Mouse (Mus musculus): ENCODE data around the gene Gucy2d. TPM values are rescaled to one million over a fixed set of nuclear protein-coding genes. Genes with fewer than 3 reads are reported as not detected.

Gucy2d gene
- polyA plus RNA-seq, 1 experiment = not detected

DNA sequence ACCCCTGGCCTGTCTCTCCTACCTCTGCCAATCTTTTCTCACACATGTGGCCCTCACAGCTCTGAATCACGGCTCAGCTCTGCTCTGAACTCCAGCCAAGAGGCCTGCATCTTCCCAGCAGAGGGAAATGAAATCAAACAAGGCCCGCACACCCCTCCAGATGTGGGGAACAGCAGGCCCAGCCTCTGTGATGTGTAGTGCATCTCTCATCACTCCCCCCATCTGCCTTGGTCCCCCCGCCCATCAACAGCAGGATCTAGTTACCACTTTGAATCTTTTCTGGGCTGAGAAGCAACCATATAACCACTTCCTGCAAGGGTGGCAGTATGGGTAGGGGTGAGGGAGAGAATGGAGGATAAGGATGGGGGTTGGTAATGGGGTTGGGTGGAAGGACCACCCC is 28.9 kb downstream of the Gucy2d start:
- TF ChIP-seq CTCF (IDR thresholded peaks at IDR 0.05; ENCODE audit: insufficient read depth, low read depth, low read length) (no peak), POLR2A (IDR thresholded peaks at IDR 0.05; ENCODE audit: insufficient read depth, low read depth, low read length) (no peak)
- WGBS = 70% methylated on average over 3 of the region's 3 CpGs
- no peaks in the 10 kb centered on the region for H3K4me1 ChIP-seq (ENCODE audit: control insufficient read depth, insufficient read depth, low read length)

GRCm38 (mm10) chr7:98472529-98472928 is 32.3 kb downstream of the Gucy2d start:
- H3K4me1 ChIP-seq (ENCODE audit: control insufficient read depth, insufficient read depth, low read length) = no peaks in the 10 kb centered on the region
- no peak overlapping the region for H3K27ac ChIP-seq (ENCODE audit: insufficient read depth, low read depth, low read length)
- H3K4me3 ChIP-seq (ENCODE audit: insufficient read depth, low read depth, low read length) = no peak overlapping the region
- TF ChIP-seq POLR2A (IDR thresholded peaks at IDR 0.05; ENCODE audit: insufficient read depth, low read depth, low read length) = no peak
- no peak for TF ChIP-seq CTCF (IDR thresholded peaks at IDR 0.05; ENCODE audit: insufficient read depth, low read depth, low read length)
- 86% methylated on average over 2 of the region's 2 CpGs for WGBS

More for the DNA sequence above, 28.9 kb downstream of the Gucy2d start:
- no peak overlapping the region for H3K4me3 ChIP-seq (ENCODE audit: insufficient read depth, low read depth, low read length)
- H3K27ac ChIP-seq (ENCODE audit: insufficient read depth, low read depth, low read length) = no peak overlapping the region

GRCm38 (mm10) chr7:98474558-98474957 is 34.3 kb downstream of the Gucy2d start:
- TF ChIP-seq CTCF (IDR thresholded peaks at IDR 0.05; ENCODE audit: insufficient read depth, low read depth, low read length) = no peak
- TF ChIP-seq POLR2A (IDR thresholded peaks at IDR 0.05; ENCODE audit: insufficient read depth, low read depth, low read length) = no peak

DNA sequence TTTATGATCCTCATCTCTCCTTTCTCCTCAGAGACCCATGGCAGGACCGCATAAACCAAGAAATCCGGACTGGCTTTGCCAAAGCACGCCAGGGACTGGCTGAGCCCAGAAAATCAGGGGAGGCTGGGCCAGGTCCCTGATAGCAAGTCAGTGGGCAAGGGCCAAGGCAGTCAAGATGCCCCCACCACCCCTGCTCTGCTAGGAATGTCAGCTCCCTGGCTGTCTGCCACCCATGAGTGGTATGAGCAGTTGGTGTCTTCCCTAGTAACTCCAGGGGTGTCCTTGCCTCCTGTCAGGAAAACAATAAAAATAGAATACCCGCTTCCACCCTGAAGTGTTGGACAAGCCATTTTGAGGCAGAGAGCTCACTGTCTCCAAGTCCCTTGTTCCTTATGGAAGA is 36.9 kb downstream of the Gucy2d start:
- WGBS = 88% methylated on average over 4 of the region's 4 CpGs
- Histone ChIP-seq H3K4me3 (ENCODE audit: insufficient read depth, low read depth, low read length) (no peak overlapping the region), H3K27ac (ENCODE audit: insufficient read depth, low read depth, low read length) (no peak overlapping the region), H3K4me1 (ENCODE audit: control insufficient read depth, insufficient read depth, low read length) (peaks cover 4% of the 10 kb centered on the region)
- TF ChIP-seq POLR2A (IDR thresholded peaks at IDR 0.05; ENCODE audit: insufficient read depth, low read depth, low read length) = no peak
- no peak for TF ChIP-seq CTCF (IDR thresholded peaks at IDR 0.05; ENCODE audit: insufficient read depth, low read depth, low read length)

More at GRCm38 (mm10) chr7:98474558-98474957, 34.3 kb downstream of the Gucy2d start:
- WGBS = 92% methylated on average over 1 of the region's 1 CpGs
- Histone ChIP-seq H3K27ac (ENCODE audit: insufficient read depth, low read depth, low read length) (no peak overlapping the region), H3K4me3 (ENCODE audit: insufficient read depth, low read depth, low read length) (no peak overlapping the region), H3K4me1 (ENCODE audit: control insufficient read depth, insufficient read depth, low read length) (no peaks in the 10 kb centered on the region)

- H3K4me1 ChIP-seq (ENCODE audit: control insufficient read depth, insufficient read depth, low read length) = peaks cover 21% of the 10 kb centered on the region
- WGBS = 100% methylated on average over 1 of the region's 1 CpGs
- H3K4me3 ChIP-seq (ENCODE audit: insufficient read depth, low read depth, low read length) = no peak overlapping the region
- TF ChIP-seq POLR2A (IDR thresholded peaks at IDR 0.05; ENCODE audit: insufficient read depth, low read depth, low read length) (no peak), CTCF (IDR thresholded peaks at IDR 0.05; ENCODE audit: insufficient read depth, low read depth, low read length) (no peak)
- no peak overlapping the region for H3K27ac ChIP-seq (ENCODE audit: insufficient read depth, low read depth, low read length)
These were observed 40.3 kb downstream of the Gucy2d start for GRCm38 (mm10) chr7:98480481-98480880.

- H3K27ac ChIP-seq (ENCODE audit: insufficient read depth, low read depth, low read length) = no peak overlapping the region
- WGBS = 10% methylated on average over 9 of the region's 9 CpGs
These were observed 41.0 kb downstream of the Gucy2d start for GRCm38 (mm10) chr7:98481066-98481734.

GRCm38 (mm10) chr7:98481861-98482260 is 41.6 kb downstream of the Gucy2d start:
- Histone ChIP-seq H3K4me3 (ENCODE audit: insufficient read depth, low read depth, low read length) (no peak overlapping the region), H3K27ac (ENCODE audit: insufficient read depth, low read depth, low read length) (no peak overlapping the region), H3K4me1 (ENCODE audit: control insufficient read depth, insufficient read depth, low read length) (peaks cover 33% of the 10 kb centered on the region)
- TF ChIP-seq POLR2A (IDR thresholded peaks at IDR 0.05; ENCODE audit: insufficient read depth, low read depth, low read length) (no peak), CTCF (IDR thresholded peaks at IDR 0.05; ENCODE audit: insufficient read depth, low read depth, low read length) (no peak)
- 90% methylated on average over 8 of the region's 8 CpGs for WGBS

More at GRCm38 (mm10) chr7:98481066-98481734, 41.0 kb downstream of the Gucy2d start:
- H3K4me1 ChIP-seq (ENCODE audit: control insufficient read depth, insufficient read depth, low read length) = peaks cover 28% of the 10 kb centered on the region
- TF ChIP-seq CTCF (IDR thresholded peaks at IDR 0.05; ENCODE audit: insufficient read depth, low read depth, low read length) (peak; percentile 72), POLR2A (IDR thresholded peaks at IDR 0.05; ENCODE audit: insufficient read depth, low read depth, low read length) (no peak)
- no peak overlapping the region for H3K4me3 ChIP-seq (ENCODE audit: insufficient read depth, low read depth, low read length)

DNA sequence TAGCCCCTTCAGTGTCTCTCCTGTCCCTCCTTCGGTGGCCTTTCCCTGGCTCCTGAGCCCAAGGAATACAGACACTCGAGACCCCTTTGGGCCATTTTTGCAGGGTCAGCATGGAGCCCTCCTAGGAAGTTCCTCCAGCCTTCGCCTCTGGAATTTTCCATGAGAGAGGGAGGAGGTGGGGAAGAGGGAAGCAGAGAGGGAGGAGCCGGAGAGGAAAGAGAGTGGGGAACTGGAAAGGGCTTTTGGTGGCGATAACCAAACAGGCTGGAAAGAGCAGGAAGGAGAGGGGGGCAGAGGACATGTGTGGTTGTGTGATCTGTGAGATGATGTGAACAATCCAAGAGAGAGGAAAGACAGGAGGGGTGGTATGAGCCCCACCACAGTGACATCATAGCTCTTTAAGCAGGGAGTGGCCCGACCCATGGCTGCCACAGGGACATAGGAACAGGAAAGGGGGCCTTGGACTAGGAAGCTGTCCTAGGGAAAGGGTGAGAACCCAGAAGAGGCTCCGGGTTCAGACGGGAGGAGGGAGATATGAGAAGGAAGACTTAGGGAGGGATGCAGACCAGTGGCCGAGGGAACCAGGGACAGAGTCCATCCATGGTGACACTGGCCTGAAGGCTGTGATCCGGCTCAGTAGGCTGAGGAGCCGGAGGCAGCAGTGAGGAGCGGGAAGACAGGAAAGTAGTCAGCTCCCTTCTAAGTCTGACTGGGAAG is 42.5 kb downstream of the Gucy2d start:
- Histone ChIP-seq H3K27ac (ENCODE audit: insufficient read depth, low read depth, low read length) (no peak overlapping the region), H3K4me1 (ENCODE audit: control insufficient read depth, insufficient read depth, low read length) (peaks cover 33% of the 10 kb centered on the region), H3K4me3 (ENCODE audit: insufficient read depth, low read depth, low read length) (no peak overlapping the region)
- TF ChIP-seq CTCF (IDR thresholded peaks at IDR 0.05; ENCODE audit: insufficient read depth, low read depth, low read length) = no peak
- no peak for TF ChIP-seq POLR2A (IDR thresholded peaks at IDR 0.05; ENCODE audit: insufficient read depth, low read depth, low read length)
- 62% methylated on average over 12 of the region's 12 CpGs for WGBS

GRCm38 (mm10) chr7:98483268-98483607 is 43.0 kb downstream of the Gucy2d start:
- H3K27ac ChIP-seq (ENCODE audit: insufficient read depth, low read depth, low read length) = no peak overlapping the region
- H3K4me1 ChIP-seq (ENCODE audit: control insufficient read depth, insufficient read depth, low read length) = peaks cover 33% of the 10 kb centered on the region
- TF ChIP-seq CTCF (IDR thresholded peaks at IDR 0.05; ENCODE audit: insufficient read depth, low read depth, low read length) = no peak
- no peak for TF ChIP-seq POLR2A (IDR thresholded peaks at IDR 0.05; ENCODE audit: insufficient read depth, low read depth, low read length)
- no peak overlapping the region for H3K4me3 ChIP-seq (ENCODE audit: insufficient read depth, low read depth, low read length)
- WGBS = 40% methylated on average over 8 of the region's 8 CpGs
